Mouse (Mus musculus): ENCODE measurements around the gene Tnpo3. TPM values are rescaled to one million over a fixed set of nuclear protein-coding genes. Genes with fewer than 3 reads are reported as not detected.
"Not testable (repeated sequence)": the region's sequence is repeated elsewhere in the genome, so short reads cannot be mapped to it uniquely, and the experiment has no call there.

Gene Tnpo3
- polyA plus RNA-seq, 1 experiment from 2014 or later, result 28.1 TPM

DNA sequence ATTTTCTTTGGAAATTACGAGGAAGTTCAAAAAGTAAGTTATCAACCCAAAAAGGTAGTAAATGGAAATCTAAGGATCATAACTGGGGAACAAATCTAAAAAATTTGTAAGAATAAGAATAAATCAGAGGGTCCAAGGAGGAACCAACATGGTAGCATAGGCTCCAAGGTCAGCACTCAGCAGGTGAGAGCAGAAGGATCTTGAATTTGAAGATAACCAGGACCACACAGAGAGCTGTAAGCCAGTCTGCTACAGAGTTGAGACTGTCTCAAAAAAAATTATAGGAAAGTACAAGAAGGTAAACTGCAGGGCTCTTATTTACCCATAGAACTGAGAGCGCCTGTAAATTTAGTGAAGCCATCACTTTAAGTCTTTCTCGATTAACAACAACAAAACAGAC lies 28.5 kb downstream of the Tnpo3 start:
- no peak overlapping the region for H3K9ac ChIP-seq (ENCODE audit: low read depth, low read length)
- 88% methylated on average over 3 of the region's 3 CpGs for WGBS
- no peak overlapping the region for H3K27ac ChIP-seq (ENCODE audit: low read depth, low read length)
- H3K9me3 ChIP-seq (ENCODE audit: control insufficient read depth), result no peaks in the 10 kb centered on the region
- H3K4me1 ChIP-seq (replicated peaks; ENCODE audit: control insufficient read depth, insufficient read depth, low read length), result no peaks in the 10 kb centered on the region
- H3K4me2 ChIP-seq (replicated peaks; ENCODE audit: low read depth), result no peak overlapping the region
- peaks cover 75% of the 10 kb centered on the region for H3K36me3 ChIP-seq (ENCODE audit: control insufficient read depth, insufficient read depth)
- TF ChIP-seq CTCF (IDR thresholded peaks at IDR 0.05; ENCODE audit: low read depth), result no peak
- ATAC-seq, result no peak
- no peak overlapping the region for H3K4me3 ChIP-seq (ENCODE audit: low read depth, low read length)
- no peaks in the 10 kb centered on the region for H3K27me3 ChIP-seq (replicated peaks; ENCODE audit: control insufficient read depth, insufficient read depth, low read length)

- Histone ChIP-seq H3K4me3 (ENCODE audit: low read depth, low read length) (no peak overlapping the region), H3K4me2 (replicated peaks; ENCODE audit: low read depth) (no peak overlapping the region), H3K27ac (ENCODE audit: low read depth, low read length) (no peak overlapping the region), H3K27me3 (replicated peaks; ENCODE audit: control insufficient read depth, insufficient read depth, low read length) (no peaks in the 10 kb centered on the region), H3K36me3 (ENCODE audit: control insufficient read depth, insufficient read depth) (peaks cover 72% of the 10 kb centered on the region), H3K4me1 (replicated peaks; ENCODE audit: control insufficient read depth, insufficient read depth, low read length) (no peaks in the 10 kb centered on the region), H3K9ac (ENCODE audit: low read depth, low read length) (no peak overlapping the region), H3K9me3 (ENCODE audit: control insufficient read depth) (no peaks in the 10 kb centered on the region)
- no peak for ATAC-seq
- TF ChIP-seq CTCF (IDR thresholded peaks at IDR 0.05; ENCODE audit: low read depth), result no peak
- 80% methylated on average over 1 of the region's 1 CpGs for WGBS
Observed at GRCm38 (mm10) chr6:29580770-29581169, 28.9 kb downstream of the Tnpo3 start.

DNA sequence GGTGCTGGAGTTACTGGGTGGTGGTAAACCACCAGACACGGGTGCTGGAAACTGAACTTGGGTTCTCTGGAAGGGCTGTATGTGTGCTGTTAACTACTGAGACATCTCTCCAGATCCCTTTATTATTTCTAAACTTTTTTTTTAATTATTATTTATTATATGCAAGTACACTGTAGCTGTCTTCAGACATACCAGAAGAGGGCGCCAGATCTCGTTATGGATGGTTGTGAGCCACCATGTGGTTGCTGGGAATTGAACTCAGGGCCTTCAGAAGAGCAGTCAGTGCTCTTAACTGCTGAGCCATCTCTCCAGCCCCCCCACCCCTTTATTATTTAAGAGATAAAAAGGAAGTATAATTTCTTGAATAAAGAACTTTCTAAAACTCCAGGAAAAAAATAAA lies 33.3 kb downstream of the Tnpo3 start:
- not testable (repeated sequence) for ATAC-seq
- 89% methylated on average over 3 of the region's 3 CpGs for WGBS

GRCm38 (mm10) chr6:29557112-29557511 lies 52.6 kb downstream of the Tnpo3 start:
- H3K27me3 ChIP-seq (replicated peaks; ENCODE audit: control insufficient read depth, insufficient read depth, low read length), result no peaks in the 10 kb centered on the region
- H3K27ac ChIP-seq (ENCODE audit: low read depth, low read length), result no peak overlapping the region
- TF ChIP-seq CTCF (IDR thresholded peaks at IDR 0.05; ENCODE audit: low read depth), result no peak
- ATAC-seq, result no peak
- peaks cover 75% of the 10 kb centered on the region for H3K36me3 ChIP-seq (ENCODE audit: control insufficient read depth, insufficient read depth)
- H3K9me3 ChIP-seq (ENCODE audit: control insufficient read depth), result no peaks in the 10 kb centered on the region
- WGBS, result 96% methylated on average over 2 of the region's 2 CpGs
- no peak overlapping the region for H3K4me2 ChIP-seq (replicated peaks; ENCODE audit: low read depth)
- no peak overlapping the region for H3K4me3 ChIP-seq (ENCODE audit: low read depth, low read length)
- no peak overlapping the region for H3K9ac ChIP-seq (ENCODE audit: low read depth, low read length)
- H3K4me1 ChIP-seq (replicated peaks; ENCODE audit: control insufficient read depth, insufficient read depth, low read length), result no peaks in the 10 kb centered on the region

More for the DNA sequence above, 33.3 kb downstream of the Tnpo3 start:
- H3K4me2 ChIP-seq (replicated peaks; ENCODE audit: low read depth); H3K4me3 ChIP-seq (ENCODE audit: low read depth, low read length); H3K27me3 ChIP-seq (replicated peaks; ENCODE audit: control insufficient read depth, insufficient read depth, low read length); H3K27ac ChIP-seq (ENCODE audit: low read depth, low read length); H3K9ac ChIP-seq (ENCODE audit: low read depth, low read length); H3K4me1 ChIP-seq (replicated peaks; ENCODE audit: control insufficient read depth, insufficient read depth, low read length); H3K9me3 ChIP-seq (ENCODE audit: control insufficient read depth): not testable (repeated sequence)
- H3K36me3 ChIP-seq (ENCODE audit: control insufficient read depth, insufficient read depth), result peaks cover 74% of the 10 kb centered on the region
- TF ChIP-seq CTCF (IDR thresholded peaks at IDR 0.05; ENCODE audit: low read depth), result peak; percentile 13; the same call in 1 of the 2 replicates

GRCm38 (mm10) chr6:29552526-29552925 lies 57.2 kb downstream of the Tnpo3 start:
- Histone ChIP-seq H3K4me1 (replicated peaks; ENCODE audit: control insufficient read depth, insufficient read depth, low read length) (no peaks in the 10 kb centered on the region), H3K9ac (ENCODE audit: low read depth, low read length) (no peak overlapping the region), H3K4me3 (ENCODE audit: low read depth, low read length) (no peak overlapping the region), H3K4me2 (replicated peaks; ENCODE audit: low read depth) (no peak overlapping the region), H3K27ac (ENCODE audit: low read depth, low read length) (no peak overlapping the region), H3K27me3 (replicated peaks; ENCODE audit: control insufficient read depth, insufficient read depth, low read length) (no peaks in the 10 kb centered on the region), H3K36me3 (ENCODE audit: control insufficient read depth, insufficient read depth) (peaks cover 56% of the 10 kb centered on the region), H3K9me3 (ENCODE audit: control insufficient read depth) (no peaks in the 10 kb centered on the region)
- TF ChIP-seq CTCF (IDR thresholded peaks at IDR 0.05; ENCODE audit: low read depth), result no peak
- WGBS, result 73% methylated on average over 2 of the region's 2 CpGs
- no peak for ATAC-seq

GRCm38 (mm10) chr6:29548086-29548485 lies 61.6 kb downstream of the Tnpo3 start:
- 100% methylated on average over 1 of the region's 1 CpGs for WGBS
- H3K4me2 ChIP-seq (replicated peaks; ENCODE audit: low read depth), result no peak overlapping the region
- no peak overlapping the region for H3K27ac ChIP-seq (ENCODE audit: low read depth, low read length)
- no peak overlapping the region for H3K9ac ChIP-seq (ENCODE audit: low read depth, low read length)
- H3K4me3 ChIP-seq (ENCODE audit: low read depth, low read length), result no peak overlapping the region
- H3K9me3 ChIP-seq (ENCODE audit: control insufficient read depth), result no peaks in the 10 kb centered on the region
- no peak for TF ChIP-seq CTCF (IDR thresholded peaks at IDR 0.05; ENCODE audit: low read depth)
- peaks cover 55% of the 10 kb centered on the region for H3K36me3 ChIP-seq (ENCODE audit: control insufficient read depth, insufficient read depth)
- H3K4me1 ChIP-seq (replicated peaks; ENCODE audit: control insufficient read depth, insufficient read depth, low read length), result no peaks in the 10 kb centered on the region
- ATAC-seq, result no peak
- no peaks in the 10 kb centered on the region for H3K27me3 ChIP-seq (replicated peaks; ENCODE audit: control insufficient read depth, insufficient read depth, low read length)

- no peak for ATAC-seq
- no peak overlapping the region for H3K27ac ChIP-seq (ENCODE audit: low read depth, low read length)
Observed at GRCm38 (mm10) chr6:29547582-29547981, 62.1 kb downstream of the Tnpo3 start.

More at GRCm38 (mm10) chr6:29547582-29547981, 62.1 kb downstream of the Tnpo3 start:
- no peaks in the 10 kb centered on the region for H3K4me1 ChIP-seq (replicated peaks; ENCODE audit: control insufficient read depth, insufficient read depth, low read length)
- TF ChIP-seq CTCF (IDR thresholded peaks at IDR 0.05; ENCODE audit: low read depth), result no peak
- no peak overlapping the region for H3K4me2 ChIP-seq (replicated peaks; ENCODE audit: low read depth)
- no peaks in the 10 kb centered on the region for H3K27me3 ChIP-seq (replicated peaks; ENCODE audit: control insufficient read depth, insufficient read depth, low read length)
- peaks cover 60% of the 10 kb centered on the region for H3K36me3 ChIP-seq (ENCODE audit: control insufficient read depth, insufficient read depth)
- H3K4me3 ChIP-seq (ENCODE audit: low read depth, low read length), result no peak overlapping the region
- no peaks in the 10 kb centered on the region for H3K9me3 ChIP-seq (ENCODE audit: control insufficient read depth)
- no peak overlapping the region for H3K9ac ChIP-seq (ENCODE audit: low read depth, low read length)

All from intestine, postnatal 0 days (tissue).